Mouse (Mus musculus) heart, embryonic 12.5 days (tissue): Measurements from ENCODE around the gene Ddx58. TPM values are rescaled to one million over a fixed set of nuclear protein-coding genes. Genes with fewer than 3 reads are reported as not detected.

ENCODE experiments used
- ATAC-seq: fragments of 200-750 bp; cut with Nextera tagmentation; 2 replicates; pipeline ENCODE4 v1.8.0; 2017; ENCODE audit warnings: moderate TSS enrichment, moderate library complexity; ENCODE audit not compliant: insufficient number of reproducible peaks, low FRiP score
- H3K27ac ChIP-seq: fragments of 300-500 bp; sonication (generic); 2 replicates; pipeline ENCODE4 v1.5.1; 2016; ENCODE audit warnings: mild to moderate bottlenecking, moderate library complexity; ENCODE audit not compliant: poor library complexity, severe bottlenecking
- H3K27me3 ChIP-seq: fragments of 300-500 bp; sonication (generic); replicated peaks from 2 replicates; pipeline ENCODE4 v1.6.1; 2016; ENCODE audit warnings: mild to moderate bottlenecking, moderate library complexity
- H3K36me3 ChIP-seq: fragments of 300-500 bp; sonication (generic); 2 replicates; pipeline ENCODE4 v1.6.1; 2016; ENCODE audit warnings: mild to moderate bottlenecking, moderate library complexity
- H3K4me1 ChIP-seq: fragments of 300-500 bp; sonication (generic); replicated peaks from 2 replicates; pipeline ENCODE4 v1.6.1; 2016; ENCODE audit warnings: mild to moderate bottlenecking
- H3K4me2 ChIP-seq: fragments of 300-500 bp; sonication (generic); 2 replicates; pipeline ENCODE4 v1.6.1; 2016; ENCODE audit warnings: mild to moderate bottlenecking, moderate library complexity
- H3K4me3 ChIP-seq: fragments of 300-500 bp; sonication (generic); 2 replicates; pipeline ENCODE4 v1.5.1; 2016; ENCODE audit warnings: mild to moderate bottlenecking
- H3K9ac ChIP-seq: fragments of 300-500 bp; sonication (generic); 2 replicates; pipeline ENCODE4 v1.6.1; 2016; ENCODE audit warnings: mild to moderate bottlenecking, moderate library complexity
- H3K9me3 ChIP-seq: fragments of 300-500 bp; sonication (generic); replicated peaks from 2 replicates; pipeline ENCODE4 v1.6.1; 2016; ENCODE audit warnings: mild to moderate bottlenecking, moderate library complexity
- WGBS: fragments of 180-500 bp; shearing (Covaris S2); methylation state at CpG from one replicate; pipeline ENCODE4 v1.1.7; 2016; 5-methylcytosine and 5-hydroxymethylcytosine counted together
- polyA plus RNA-seq: library from polyadenylated mRNA; unstranded; fragments of >200 nt; fragmentation: Nextera tagmentation; extraction: Ambion mirVana; gene quantifications from 2 replicates; pipeline ENCODE4 v1.2.1, GENCODE M21; 2016

Ddx58 gene
- polyA plus RNA-seq, 1 experiment from 2014 or later: 8.1 TPM

DNA sequence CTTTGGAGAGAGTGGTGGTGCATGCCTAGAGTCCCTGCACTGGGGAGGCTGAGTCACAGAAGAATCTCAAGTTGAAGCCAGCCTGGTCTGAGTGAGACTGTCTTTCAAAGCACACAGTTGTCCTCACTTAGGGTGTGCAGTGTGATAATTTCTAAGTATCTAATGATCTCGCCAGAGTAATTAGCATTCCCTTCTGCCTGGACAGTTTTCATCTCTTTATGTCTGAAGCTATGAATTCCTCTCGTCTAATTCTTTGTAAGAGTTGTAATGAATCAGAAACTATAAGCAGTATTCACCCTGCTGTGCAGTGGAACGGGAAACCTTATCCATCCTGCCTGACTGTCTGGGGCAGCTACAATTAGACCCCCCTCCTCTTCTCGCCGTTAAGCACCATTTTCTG, 31.9 kb downstream of the Ddx58 start:
- H3K36me3 ChIP-seq: peaks cover 38% of the 10 kb centered on the region
- WGBS: 76% methylated on average over 5 of the region's 5 CpGs
- ATAC-seq: no peak

DNA sequence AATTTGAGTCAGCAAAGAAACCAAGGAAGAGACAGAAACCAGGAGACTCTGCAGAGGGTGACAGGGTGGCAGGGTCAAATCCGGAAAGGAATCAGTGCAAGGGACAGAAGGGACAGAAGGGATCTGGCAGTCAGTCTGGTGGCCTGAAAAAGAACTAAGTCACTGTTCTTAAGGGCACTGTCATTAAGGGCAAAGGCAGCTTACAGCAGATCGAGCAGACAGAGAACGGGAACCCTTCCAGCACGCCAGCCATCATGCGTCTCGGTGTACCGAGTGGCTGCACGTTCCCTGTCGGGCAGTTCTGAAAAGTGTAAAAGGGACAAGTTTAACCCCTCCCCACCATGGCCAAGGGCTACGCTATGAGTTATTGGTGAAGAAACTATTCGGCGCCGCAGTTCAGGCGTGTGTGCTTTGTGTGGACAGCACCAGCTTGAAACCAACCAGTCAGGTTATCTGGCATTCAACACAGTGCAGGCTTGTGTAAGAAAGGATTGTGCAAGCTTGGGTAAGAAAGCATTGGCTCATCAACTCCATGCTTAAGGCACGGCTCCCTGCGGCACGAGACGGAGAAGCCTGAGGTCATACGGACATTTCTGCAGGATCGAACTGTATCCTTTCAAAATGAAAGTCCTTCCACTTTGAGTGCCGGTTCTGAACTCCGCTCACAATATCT, 34.3 kb downstream of the Ddx58 start:
- Histone ChIP-seq H3K27ac (no peak overlapping the region), H3K4me2 (no peak overlapping the region), H3K9ac (no peak overlapping the region), H3K36me3 (peaks cover 44% of the 10 kb centered on the region), H3K27me3 (no peaks in the 10 kb centered on the region), H3K4me1 (0 out of 2 replicates have a peak, but pooled peaks cover 3% of the 10 kb centered on the region), H3K4me3 (no peak overlapping the region), H3K9me3 (no peaks in the 10 kb centered on the region)
- ATAC-seq: no peak
- WGBS: 87% methylated on average over 22 of the region's 22 CpGs

More for the DNA sequence above, 31.9 kb downstream of the Ddx58 start:
- H3K4me1 ChIP-seq: 0 out of 2 replicates have a peak, but pooled peaks cover 3% of the 10 kb centered on the region
- no peak overlapping the region for H3K4me2 ChIP-seq
- H3K4me3 ChIP-seq: no peak overlapping the region
- H3K9ac ChIP-seq: no peak overlapping the region
- no peak overlapping the region for H3K27ac ChIP-seq
- H3K27me3 ChIP-seq: no peaks in the 10 kb centered on the region
- no peaks in the 10 kb centered on the region for H3K9me3 ChIP-seq

DNA sequence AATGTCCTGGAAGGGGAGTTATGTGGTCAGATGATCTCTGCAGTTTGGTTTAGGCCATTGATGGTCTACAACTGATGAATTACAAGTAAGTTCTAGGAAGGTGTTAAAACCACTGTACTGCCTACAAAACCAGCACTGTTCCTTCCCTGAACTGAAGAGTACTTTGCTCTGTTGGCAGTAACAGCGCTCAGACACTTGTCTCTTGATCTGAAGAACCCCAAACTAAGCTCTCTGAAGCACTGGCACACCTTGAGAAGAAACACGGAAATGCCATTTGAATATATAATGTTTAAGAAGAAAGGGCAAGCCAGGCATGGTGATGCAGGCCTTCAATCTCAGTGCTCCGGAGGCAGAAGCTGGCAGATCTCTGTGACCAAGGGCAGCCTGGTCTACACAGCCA, 35.3 kb downstream of the Ddx58 start:
- H3K9ac ChIP-seq: no peak overlapping the region
- no peak overlapping the region for H3K27ac ChIP-seq
- H3K4me3 ChIP-seq: no peak overlapping the region
- no peak overlapping the region for H3K4me2 ChIP-seq
- no peaks in the 10 kb centered on the region for H3K9me3 ChIP-seq
- 0 out of 2 replicates have a peak, but pooled peaks cover 3% of the 10 kb centered on the region for H3K4me1 ChIP-seq
- H3K36me3 ChIP-seq: peaks cover 44% of the 10 kb centered on the region
- H3K27me3 ChIP-seq: no peaks in the 10 kb centered on the region
- no peak for ATAC-seq
- 83% methylated on average over 3 of the region's 3 CpGs for WGBS

DNA sequence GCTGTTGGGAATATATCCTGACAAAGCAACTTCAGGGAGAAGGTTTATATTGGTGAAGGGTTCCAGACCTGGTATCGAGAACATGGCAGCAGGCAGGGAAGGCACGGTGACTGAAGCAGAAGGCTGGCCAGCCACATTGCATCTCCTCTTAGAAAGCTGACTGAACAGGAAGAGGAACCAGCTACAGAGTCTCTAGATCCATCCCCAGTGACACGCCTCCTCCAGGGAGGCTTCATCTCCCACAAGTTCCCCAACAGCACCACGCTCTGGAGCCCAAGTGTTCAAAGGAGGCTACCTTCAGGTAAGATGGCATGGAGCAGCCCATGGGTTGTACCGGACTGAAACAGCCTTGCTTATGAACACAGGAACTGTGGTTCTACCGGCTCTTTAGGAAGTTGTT, 37.4 kb downstream of the Ddx58 start:
- WGBS: 90% methylated on average over 6 of the region's 6 CpGs
- no peak for ATAC-seq
- H3K9me3 ChIP-seq: no peaks in the 10 kb centered on the region
- H3K27ac ChIP-seq: no peak overlapping the region
- peaks cover 55% of the 10 kb centered on the region for H3K36me3 ChIP-seq
- no peaks in the 10 kb centered on the region for H3K27me3 ChIP-seq
- no peak overlapping the region for H3K4me3 ChIP-seq
- no peak overlapping the region for H3K4me2 ChIP-seq
- no peaks in the 10 kb centered on the region for H3K4me1 ChIP-seq
- H3K9ac ChIP-seq: no peak overlapping the region

DNA sequence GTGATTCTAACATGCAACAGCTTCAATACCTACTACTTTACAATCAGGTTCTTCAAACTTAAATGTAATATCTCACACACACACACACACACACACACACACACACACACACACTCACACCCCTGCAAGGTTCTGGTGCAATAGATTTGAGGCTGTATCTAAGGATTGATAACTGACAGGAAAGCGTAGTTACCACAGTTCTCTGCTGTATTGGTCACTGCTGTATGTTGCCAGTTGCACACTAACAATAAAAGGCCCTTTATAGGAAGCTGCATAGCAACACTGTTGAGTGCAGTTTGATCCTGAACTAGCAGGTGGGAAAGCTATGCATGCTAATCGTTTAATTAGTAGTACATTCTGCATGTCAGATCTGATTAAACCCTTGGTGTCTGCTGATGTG, 44.3 kb downstream of the Ddx58 start:
- H3K4me3 ChIP-seq: no peak overlapping the region
- no peak for ATAC-seq
- no peak overlapping the region for H3K27ac ChIP-seq
- WGBS: 75% methylated on average over 2 of the region's 2 CpGs
- H3K9me3 ChIP-seq: no peaks in the 10 kb centered on the region
- H3K9ac ChIP-seq: no peak overlapping the region
- H3K36me3 ChIP-seq: peaks cover 70% of the 10 kb centered on the region
- no peaks in the 10 kb centered on the region for H3K27me3 ChIP-seq
- no peak overlapping the region for H3K4me2 ChIP-seq
- 0 out of 2 replicates have a peak, but pooled peaks cover 11% of the 10 kb centered on the region for H3K4me1 ChIP-seq

DNA sequence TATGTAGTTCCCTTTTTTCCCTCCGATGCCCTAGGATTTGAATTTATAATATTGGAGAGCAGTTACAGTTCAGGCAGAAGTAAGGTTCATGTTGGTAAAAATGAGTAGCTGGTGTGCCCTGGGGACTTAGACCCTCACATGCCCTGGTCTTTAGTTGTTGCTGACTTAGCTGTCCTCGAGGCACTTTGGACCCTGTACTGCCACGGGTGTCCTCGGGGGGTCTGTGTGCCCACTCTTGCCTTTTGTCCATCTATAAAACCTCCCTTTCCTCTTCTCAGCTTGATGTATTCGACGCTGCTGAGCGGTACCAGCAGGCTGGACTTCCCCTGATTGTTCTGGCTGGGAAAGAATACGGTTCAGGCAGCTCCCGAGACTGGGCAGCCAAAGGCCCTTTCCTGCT, 46.2 kb downstream of the Ddx58 start:
- WGBS: 64% methylated on average over 9 of the region's 9 CpGs
- Histone ChIP-seq H3K36me3 (peaks cover 76% of the 10 kb centered on the region), H3K4me2 (no peak overlapping the region), H3K4me1 (0 out of 2 replicates have a peak, but pooled peaks cover 11% of the 10 kb centered on the region), H3K9ac (no peak overlapping the region), H3K9me3 (no peaks in the 10 kb centered on the region), H3K4me3 (no peak overlapping the region), H3K27ac (no peak overlapping the region), H3K27me3 (no peaks in the 10 kb centered on the region)
- ATAC-seq: no peak

DNA sequence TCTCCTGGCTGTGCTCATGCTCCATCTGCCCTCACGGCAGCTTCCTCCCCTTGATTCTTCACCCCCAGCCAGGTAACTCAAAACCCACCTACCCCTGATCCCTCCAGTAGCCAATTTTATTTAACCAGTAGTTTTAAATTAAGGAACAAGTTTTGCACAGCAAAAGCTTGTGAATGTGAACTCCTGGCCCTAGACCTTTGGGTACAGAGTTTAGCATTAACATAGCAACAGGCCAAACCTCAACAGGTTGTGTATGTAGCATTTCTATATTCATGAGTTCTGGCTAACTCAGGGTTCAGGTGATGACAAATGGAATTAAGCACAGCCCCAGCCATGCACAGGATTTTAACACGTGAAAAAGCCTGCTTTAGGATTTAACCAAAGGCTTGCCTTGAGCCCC, 47.4 kb downstream of the Ddx58 start:
- Histone ChIP-seq H3K4me2 (no peak overlapping the region), H3K9me3 (no peaks in the 10 kb centered on the region), H3K4me1 (0 out of 2 replicates have a peak, but pooled peaks cover 11% of the 10 kb centered on the region), H3K9ac (no peak overlapping the region), H3K4me3 (no peak overlapping the region), H3K27ac (no peak overlapping the region), H3K36me3 (peaks cover 76% of the 10 kb centered on the region), H3K27me3 (no peaks in the 10 kb centered on the region)
- no peak for ATAC-seq
- WGBS: 51% methylated on average over 2 of the region's 2 CpGs

DNA sequence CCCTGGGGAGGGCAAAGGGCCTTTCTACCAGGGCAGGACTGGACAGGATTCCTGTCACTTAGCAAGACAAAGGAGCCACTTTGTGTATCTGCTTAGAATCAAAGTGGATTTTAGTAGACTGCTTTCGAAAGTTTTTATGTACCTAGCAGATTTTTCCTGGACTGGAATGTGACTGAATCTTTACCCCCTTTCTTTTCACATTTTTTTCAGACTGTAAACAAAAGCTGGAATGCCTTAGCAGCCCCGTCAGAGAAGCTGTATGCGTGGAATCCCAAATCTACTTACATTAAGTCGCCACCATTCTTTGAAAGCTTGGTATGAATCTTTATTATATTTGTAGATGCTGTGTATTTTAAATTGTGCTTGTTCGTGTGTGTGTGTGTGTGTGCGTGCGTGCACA, 51.7 kb downstream of the Ddx58 start:
- ATAC-seq: no peak
- no peak overlapping the region for H3K4me3 ChIP-seq
- peaks cover 83% of the 10 kb centered on the region for H3K36me3 ChIP-seq
- no peak overlapping the region for H3K9ac ChIP-seq
- WGBS: 85% methylated on average over 7 of the region's 7 CpGs
- no peaks in the 10 kb centered on the region for H3K9me3 ChIP-seq
- 0 out of 2 replicates have a peak, but pooled peaks cover 11% of the 10 kb centered on the region for H3K4me1 ChIP-seq
- H3K27ac ChIP-seq: no peak overlapping the region
- no peaks in the 10 kb centered on the region for H3K27me3 ChIP-seq
- no peak overlapping the region for H3K4me2 ChIP-seq

DNA sequence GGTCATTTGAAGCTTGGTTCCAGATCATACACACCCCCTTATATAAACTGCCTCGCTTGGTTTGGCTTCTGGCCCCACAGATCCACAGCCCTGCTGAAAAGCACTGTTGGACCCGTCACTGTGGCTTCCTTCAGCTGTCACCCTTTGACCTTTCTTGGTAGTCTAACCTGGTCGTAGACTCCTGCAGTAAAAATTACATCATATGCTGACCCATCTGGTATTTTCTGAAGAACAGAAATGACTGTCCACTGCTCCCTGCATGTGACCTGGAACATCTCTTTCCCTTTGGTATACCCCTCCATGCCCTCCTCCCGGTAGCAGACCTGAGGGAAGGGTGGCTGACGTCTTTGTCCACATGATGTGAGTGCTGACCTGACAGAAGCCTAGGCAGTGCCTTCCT, 55.2 kb downstream of the Ddx58 start:
- ATAC-seq: no peak
- no peak overlapping the region for H3K9ac ChIP-seq
- H3K27ac ChIP-seq: no peak overlapping the region
- no peak overlapping the region for H3K4me2 ChIP-seq
- H3K4me3 ChIP-seq: no peak overlapping the region
- H3K4me1 ChIP-seq: no peaks in the 10 kb centered on the region
- no peaks in the 10 kb centered on the region for H3K27me3 ChIP-seq
- no peaks in the 10 kb centered on the region for H3K9me3 ChIP-seq
- WGBS: 82% methylated on average over 5 of the region's 5 CpGs
- peaks cover 90% of the 10 kb centered on the region for H3K36me3 ChIP-seq

DNA sequence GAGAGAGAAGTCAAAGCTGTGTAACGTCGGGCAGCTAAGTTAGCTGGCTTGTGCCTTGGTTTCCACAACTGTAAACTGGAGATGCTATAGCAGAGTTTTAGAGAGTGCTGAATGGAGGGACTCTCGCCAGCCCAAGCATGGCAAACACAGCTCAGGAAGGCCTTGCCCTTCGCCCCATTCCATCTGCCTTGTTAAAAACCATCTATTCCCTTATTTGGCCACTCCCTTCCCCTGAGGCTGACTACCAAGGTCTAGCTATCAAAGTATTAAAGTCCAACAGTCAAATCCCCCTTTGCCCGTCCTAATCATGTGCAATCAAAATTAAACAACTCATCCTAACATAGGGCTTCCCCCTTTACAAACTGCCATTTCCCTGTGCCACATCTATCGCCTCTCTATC, 55.8 kb downstream of the Ddx58 start:
- H3K36me3 ChIP-seq: peaks cover 85% of the 10 kb centered on the region
- H3K9ac ChIP-seq: no peak overlapping the region
- no peak overlapping the region for H3K27ac ChIP-seq
- no peaks in the 10 kb centered on the region for H3K27me3 ChIP-seq
- 83% methylated on average over 6 of the region's 6 CpGs for WGBS
- H3K4me3 ChIP-seq: no peak overlapping the region
- no peaks in the 10 kb centered on the region for H3K4me1 ChIP-seq
- no peaks in the 10 kb centered on the region for H3K9me3 ChIP-seq
- H3K4me2 ChIP-seq: no peak overlapping the region
- ATAC-seq: no peak

DNA sequence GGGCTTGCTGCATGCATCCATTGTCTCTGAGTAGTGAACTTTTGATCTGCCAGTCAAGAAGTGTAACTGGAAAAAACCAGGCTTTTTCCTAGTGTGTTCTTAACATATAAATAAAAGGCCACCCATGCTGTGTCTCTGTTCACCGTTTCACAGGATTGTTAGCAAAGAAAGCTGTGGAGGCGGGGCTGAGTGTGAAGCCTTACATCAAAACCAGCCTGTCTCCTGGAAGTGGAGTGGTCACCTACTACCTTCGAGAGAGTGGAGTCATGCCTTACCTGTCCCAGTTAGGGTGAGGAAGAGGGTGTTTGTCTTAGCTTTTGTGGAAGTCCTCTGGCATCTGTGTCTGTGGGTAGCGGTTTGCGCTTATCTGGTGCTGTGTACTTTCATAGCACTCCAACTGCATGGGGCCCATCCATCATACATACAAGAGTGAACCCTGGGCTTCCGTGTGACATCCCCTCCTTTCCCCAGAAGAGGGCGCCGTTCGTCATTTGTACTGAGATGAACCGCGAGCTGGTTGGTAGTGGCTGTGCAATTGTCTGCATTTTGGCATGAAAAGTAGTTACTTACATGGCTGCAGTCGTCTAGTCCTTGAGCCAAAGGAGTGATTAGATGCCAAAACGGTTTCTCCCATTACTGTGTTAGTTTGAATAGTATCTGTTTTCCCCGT, 56.8 kb downstream of the Ddx58 start:
- H3K9ac ChIP-seq: no peak overlapping the region
- H3K9me3 ChIP-seq: no peaks in the 10 kb centered on the region
- WGBS: 41% methylated on average over 14 of the region's 14 CpGs
- no peaks in the 10 kb centered on the region for H3K27me3 ChIP-seq
- no peaks in the 10 kb centered on the region for H3K4me1 ChIP-seq
- H3K4me2 ChIP-seq: no peak overlapping the region
- H3K36me3 ChIP-seq: peaks cover 80% of the 10 kb centered on the region
- ATAC-seq: no peak
- no peak overlapping the region for H3K27ac ChIP-seq
- no peak overlapping the region for H3K4me3 ChIP-seq
